Mouse (Mus musculus) thymus, adult 2 months (tissue): ENCODE results near the gene Sept4. TPM values are rescaled to one million over a fixed set of nuclear protein-coding genes. Genes with fewer than 3 reads are reported as not detected.

ENCODE experiments used
- DNase-seq: peaks from one replicate; pipeline ENCODE4 v3.0.0; 2021
- H3K27ac ChIP-seq: fragments of 200-500 bp; 2 replicates; pipeline ENCODE4 v1.5.1; 2012; ENCODE audit warnings: low read length, control low read depth; ENCODE audit not compliant: control insufficient read depth, insufficient read depth
- H3K27me3 ChIP-seq: fragments of 200-500 bp; 2 replicates; pipeline ENCODE4 v1.6.1; 2012; ENCODE audit warnings: mild to moderate bottlenecking, low read length, moderate library complexity, mixed read lengths; ENCODE audit not compliant: control insufficient read depth, insufficient read depth
- H3K36me3 ChIP-seq: fragments of 200-500 bp; 2 replicates; pipeline ENCODE4 v1.6.1; 2012; ENCODE audit warnings: mild to moderate bottlenecking, low read length, moderate library complexity; ENCODE audit not compliant: control insufficient read depth, insufficient read depth
- H3K4me1 ChIP-seq: fragments of 200-500 bp; replicated peaks from 2 replicates; pipeline ENCODE4 v1.6.1; 2012; ENCODE audit warnings: low read length; ENCODE audit not compliant: control insufficient read depth, insufficient read depth
- H3K4me3 ChIP-seq: fragments of 200-500 bp; 2 replicates; pipeline ENCODE4 v1.5.1; 2012; ENCODE audit warnings: mild to moderate bottlenecking, low read length, control low read depth, moderate library complexity; ENCODE audit not compliant: control insufficient read depth, insufficient read depth
- CTCF ChIP-seq: fragments of 200-500 bp; IDR thresholded peaks from 2 replicates; pipeline ENCODE4 v1.5.1; 2012; ENCODE audit warnings: mild to moderate bottlenecking, control low read depth, low read length, moderate library complexity, borderline replicate concordance; ENCODE audit not compliant: control insufficient read depth, poor library complexity, insufficient read depth; ENCODE audit errors: extremely low read depth
- POLR2A ChIP-seq: fragments of 200-500 bp; IDR thresholded peaks from 2 replicates; pipeline ENCODE4 v1.6.1; 2012; ENCODE audit warnings: mild to moderate bottlenecking, low read length, control low read depth, moderate library complexity; ENCODE audit not compliant: control insufficient read depth, poor library complexity, insufficient read depth; ENCODE audit errors: extremely low read depth
- WGBS: fragments of 180-500 bp; shearing (Covaris S2); methylation state at CpG from one replicate; pipeline ENCODE4 v1.1.7; 2018; 5-methylcytosine and 5-hydroxymethylcytosine counted together
- polyA plus RNA-seq: library from polyadenylated mRNA; depleted of rRNA; stranded (reverse); fragments of >200 nt; gene quantifications from 2 replicates; pipeline ENCODE4 v1.2.3, GENCODE M21; 2012

The Sept4 gene
- polyA plus RNA-seq, 1 experiment = 13.2 TPM

DNA sequence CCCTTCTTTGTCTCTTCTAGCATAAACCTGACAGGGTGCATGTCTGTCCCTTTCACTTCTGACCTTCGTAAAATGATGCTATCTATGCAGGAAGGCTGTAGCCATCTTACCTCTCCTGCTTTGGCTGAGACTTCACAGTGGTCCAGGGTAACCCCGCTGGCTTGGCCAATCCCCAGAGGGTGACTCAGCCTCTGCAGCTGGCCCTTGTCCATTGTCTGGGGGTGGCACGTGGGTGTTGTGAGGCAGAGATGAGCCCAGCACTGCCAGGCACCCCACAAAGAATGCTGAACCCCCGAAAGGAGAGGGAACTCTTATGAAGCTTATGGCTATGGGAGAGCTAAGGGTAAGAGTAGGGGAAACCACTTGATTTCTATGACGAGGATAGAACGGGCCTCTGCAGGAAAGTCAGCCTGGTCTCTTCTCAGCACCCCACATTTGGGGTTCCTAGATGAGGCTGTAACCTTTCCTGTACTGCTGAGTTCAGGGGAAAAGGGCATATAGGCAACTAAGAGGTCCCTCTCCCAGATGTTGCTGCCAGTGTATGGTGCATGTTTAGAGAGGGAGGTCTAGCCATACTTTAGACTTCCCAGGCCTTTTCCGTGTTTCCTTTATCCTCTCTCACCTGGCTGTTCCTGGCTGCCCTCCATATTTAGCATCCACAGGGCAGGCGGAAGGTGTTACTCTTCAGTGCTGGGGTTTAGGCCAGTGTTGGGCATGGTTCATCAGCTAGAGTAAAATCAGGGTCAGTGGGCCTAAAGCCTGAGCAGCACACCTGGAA, 13.4 kb downstream of the Sept4 start:
- peaks cover 12% of the 10 kb centered on the region for H3K4me1 ChIP-seq
- no peak for DNase-seq
- no peaks in the 10 kb centered on the region for H3K36me3 ChIP-seq
- H3K27me3 ChIP-seq = no peaks in the 10 kb centered on the region
- TF ChIP-seq CTCF (no peak), POLR2A (no peak)
- WGBS = 87% methylated on average over 8 of the region's 8 CpGs
- no peak overlapping the region for H3K4me3 ChIP-seq
- H3K27ac ChIP-seq = no peak overlapping the region

DNA sequence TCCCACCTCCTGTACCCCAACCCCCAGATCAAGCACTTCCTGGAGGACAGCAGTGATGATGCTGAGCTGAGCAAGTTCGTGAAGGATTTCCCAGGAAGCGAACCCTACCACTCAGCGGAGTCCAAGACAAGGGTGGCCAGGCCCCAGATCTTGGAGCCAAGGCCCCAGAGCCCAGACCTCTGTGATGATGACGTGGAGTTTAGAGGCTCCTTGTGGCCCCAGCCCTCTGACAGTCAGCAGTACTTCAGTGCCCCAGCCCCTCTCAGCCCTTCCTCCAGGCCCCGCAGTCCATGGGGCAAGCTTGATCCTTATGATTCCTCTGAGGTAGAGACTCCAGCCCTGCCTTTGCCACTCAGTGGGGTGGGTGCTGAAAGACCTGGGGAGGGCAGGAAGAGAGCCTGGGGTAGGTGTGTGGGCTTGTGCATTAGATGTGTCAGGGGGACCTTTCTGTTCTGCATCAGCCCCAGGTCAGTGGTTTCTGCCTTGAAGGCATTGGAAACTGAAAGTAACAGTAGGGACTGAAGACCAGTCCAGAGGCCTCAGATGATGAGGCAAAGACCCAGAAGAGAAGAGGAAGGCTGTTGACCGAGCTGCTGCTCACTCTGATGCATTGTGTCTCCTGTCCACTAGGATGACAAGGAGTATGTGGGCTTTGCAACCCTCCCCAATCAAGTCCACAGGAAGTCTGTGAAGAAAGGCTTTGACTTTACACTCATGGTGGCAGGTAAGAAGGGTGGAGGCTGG, 14.8 kb downstream of the Sept4 start:
- no peak overlapping the region for H3K27ac ChIP-seq
- DNase-seq = no peak
- TF ChIP-seq POLR2A (no peak), CTCF (no peak)
- H3K4me1 ChIP-seq = peaks cover 10% of the 10 kb centered on the region
- no peak overlapping the region for H3K4me3 ChIP-seq
- no peaks in the 10 kb centered on the region for H3K36me3 ChIP-seq
- 89% methylated on average over 6 of the region's 6 CpGs for WGBS
- no peaks in the 10 kb centered on the region for H3K27me3 ChIP-seq

DNA sequence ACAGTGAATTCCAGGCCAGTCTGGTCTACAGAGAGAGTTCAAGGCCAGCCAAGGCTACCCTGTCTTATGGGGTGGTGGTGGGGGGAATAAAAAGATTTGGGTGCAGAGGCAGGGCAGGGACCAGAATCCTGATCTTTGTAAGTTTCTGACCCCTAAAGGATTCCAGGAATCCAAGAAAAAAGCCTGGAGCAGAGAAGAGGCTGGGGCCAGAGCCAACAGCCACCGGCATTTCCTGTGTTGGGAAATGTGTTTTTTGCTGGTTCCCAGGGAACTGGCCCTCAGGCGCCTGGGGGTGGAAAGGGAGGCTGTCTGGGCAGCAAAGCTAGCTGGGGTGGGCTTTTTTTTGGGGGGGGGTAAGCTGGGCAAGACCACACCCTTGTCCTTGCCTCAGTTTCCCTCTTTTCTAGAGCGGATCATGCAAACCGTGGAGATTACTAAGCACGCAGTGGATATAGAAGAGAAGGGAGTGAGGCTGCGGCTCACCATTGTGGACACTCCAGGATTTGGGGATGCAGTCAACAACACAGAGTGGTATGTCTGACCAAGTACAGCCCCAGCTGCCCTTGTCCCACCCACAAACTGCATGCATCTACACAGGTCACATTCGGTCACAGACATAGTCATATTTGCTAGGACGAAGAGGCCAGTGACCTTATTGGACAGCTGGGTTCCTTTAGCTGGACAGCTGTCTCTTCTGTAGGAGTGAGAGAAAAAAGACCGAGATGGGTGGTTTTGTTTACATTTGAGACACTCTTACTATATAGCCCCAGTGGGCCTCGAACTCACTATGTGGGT, 16.2 kb downstream of the Sept4 start:
- TF ChIP-seq CTCF (no peak), POLR2A (no peak)
- no peak for DNase-seq
- Histone ChIP-seq H3K4me1 (no peaks in the 10 kb centered on the region), H3K36me3 (no peaks in the 10 kb centered on the region), H3K27me3 (no peaks in the 10 kb centered on the region), H3K27ac (no peak overlapping the region), H3K4me3 (no peak overlapping the region)
- 94% methylated on average over 10 of the region's 10 CpGs for WGBS

DNA sequence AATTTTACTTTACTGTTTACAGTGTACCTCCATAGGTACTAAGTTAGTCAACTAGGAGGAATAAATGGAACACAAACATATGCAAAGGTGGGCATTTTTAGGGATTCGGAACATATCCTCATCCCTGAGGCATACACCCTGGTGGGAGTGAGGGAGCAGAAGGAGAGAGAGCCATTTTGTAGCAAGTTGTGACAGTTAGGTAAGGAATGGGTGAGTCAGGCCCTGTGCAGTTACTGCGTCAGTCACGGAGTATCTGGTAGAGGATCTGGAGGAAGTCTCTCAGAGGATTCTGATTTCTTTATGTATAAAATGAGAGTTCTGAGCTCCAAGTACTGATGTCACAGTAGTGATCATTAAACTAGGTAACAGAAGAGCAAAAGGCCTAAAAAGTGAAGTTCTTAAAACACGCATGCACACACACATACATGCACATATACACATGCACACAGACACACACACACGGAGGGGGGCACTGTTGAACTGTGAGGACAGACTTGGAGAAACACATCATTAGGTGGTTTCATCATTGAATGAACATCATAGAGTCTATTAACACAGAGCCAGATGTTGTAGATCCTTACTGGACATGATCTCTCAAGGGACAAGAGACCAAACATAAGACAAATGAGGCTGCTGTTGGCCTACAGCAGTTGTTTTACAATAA, 18.6 kb downstream of the Sept4 start:
- H3K36me3 ChIP-seq = no peaks in the 10 kb centered on the region
- no peak for TF ChIP-seq POLR2A
- no peak for TF ChIP-seq CTCF
- no peaks in the 10 kb centered on the region; the same call in 1 of the 2 replicates for H3K4me1 ChIP-seq
- no peak overlapping the region for H3K4me3 ChIP-seq
- DNase-seq = no peak
- H3K27me3 ChIP-seq = no peaks in the 10 kb centered on the region
- H3K27ac ChIP-seq = no peak overlapping the region
- WGBS = 94% methylated on average over 5 of the region's 5 CpGs

DNA sequence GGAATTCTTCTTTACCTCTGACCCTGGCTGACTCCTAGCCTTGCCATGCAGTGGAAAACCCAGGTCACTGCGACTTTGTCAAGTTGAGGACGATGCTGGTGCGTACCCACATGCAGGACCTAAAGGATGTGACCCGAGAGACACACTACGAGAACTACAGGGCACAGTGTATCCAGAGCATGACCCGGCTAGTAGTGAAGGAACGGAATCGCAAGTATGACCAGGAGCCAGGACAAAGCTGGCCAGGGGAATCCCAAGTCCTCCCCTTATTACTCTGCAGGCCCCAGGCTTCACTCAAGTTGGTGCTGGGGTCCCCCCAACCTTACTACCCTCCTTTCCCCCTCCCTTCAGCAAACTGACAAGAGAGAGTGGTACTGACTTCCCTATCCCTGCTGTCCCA, 20.9 kb downstream of the Sept4 start:
- Histone ChIP-seq H3K27ac (no peak overlapping the region), H3K27me3 (no peaks in the 10 kb centered on the region), H3K36me3 (no peaks in the 10 kb centered on the region), H3K4me3 (no peak overlapping the region), H3K4me1 (peaks cover 9% of the 10 kb centered on the region)
- no peak for TF ChIP-seq POLR2A
- no peak for TF ChIP-seq CTCF
- 98% methylated on average over 8 of the region's 8 CpGs for WGBS
- no peak for DNase-seq
